Mouse (Mus musculus): ENCODE results near the gene Hist1h2ao.
"Not testable (repeated sequence)": the region's sequence is repeated elsewhere in the genome, so short reads cannot be mapped to it uniquely, and the experiment has no call there.

The Hist1h2ao gene

GRCm38 (mm10) chr13:21797163-21797562, 13.1 kb upstream of the Hist1h2ao start:
- in situ Hi-C loops (cut with MboI; ENCODE audit: low sequenced_read_pairs): loop anchor here (25.0 kb wide), 1 partner anchor 1765 kb away; the partner anchor contains the start of genes Hist1h1d, Hist1h2ad, Hist1h2ae and Hist1h2bf

- in situ Hi-C loops (cut with MboI; ENCODE audit: low sequenced_read_pairs): not testable (repeated sequence)
Measured at GRCm38 (mm10) chr13:21803058-21803457, 7.2 kb upstream of the Hist1h2ao start.

GRCm38 (mm10) chr13:21811074-21811473, 809 bp downstream of the Hist1h2ao start:
- in situ Hi-C loops (cut with MboI; ENCODE audit: low sequenced_read_pairs): not testable (repeated sequence)

- in situ Hi-C loops (cut with MboI; ENCODE audit: low sequenced_read_pairs): not testable (repeated sequence)
Measured at GRCm38 (mm10) chr13:21811539-21811938, 1.3 kb downstream of the Hist1h2ao start, which contains the start of gene Hist1h4m. Hist1h4m (plus strand) TSS chr13:21811746.

DNA sequence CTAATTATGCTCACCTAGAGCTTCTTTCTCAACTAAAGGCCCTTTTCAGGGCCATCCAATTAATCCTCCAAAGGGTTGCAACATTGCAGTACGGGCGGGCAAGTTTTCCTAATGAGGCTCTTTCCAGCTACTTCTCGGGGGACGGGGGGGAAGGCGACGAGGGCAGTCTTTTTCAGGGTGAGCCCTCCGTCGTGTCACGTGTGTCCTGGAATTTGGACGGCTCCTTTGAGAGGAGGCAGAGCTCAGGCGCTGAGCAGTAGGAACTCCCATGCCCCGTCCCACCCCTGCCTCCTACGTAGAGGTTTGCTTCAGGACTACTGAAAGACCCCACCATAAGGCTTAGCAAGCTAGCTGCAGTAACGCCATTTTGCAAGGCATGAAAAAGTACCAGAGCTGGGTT, 1.8 kb downstream of the Hist1h2ao start:
- in situ Hi-C loops (cut with MboI; ENCODE audit: low sequenced_read_pairs): not testable (repeated sequence)

DNA sequence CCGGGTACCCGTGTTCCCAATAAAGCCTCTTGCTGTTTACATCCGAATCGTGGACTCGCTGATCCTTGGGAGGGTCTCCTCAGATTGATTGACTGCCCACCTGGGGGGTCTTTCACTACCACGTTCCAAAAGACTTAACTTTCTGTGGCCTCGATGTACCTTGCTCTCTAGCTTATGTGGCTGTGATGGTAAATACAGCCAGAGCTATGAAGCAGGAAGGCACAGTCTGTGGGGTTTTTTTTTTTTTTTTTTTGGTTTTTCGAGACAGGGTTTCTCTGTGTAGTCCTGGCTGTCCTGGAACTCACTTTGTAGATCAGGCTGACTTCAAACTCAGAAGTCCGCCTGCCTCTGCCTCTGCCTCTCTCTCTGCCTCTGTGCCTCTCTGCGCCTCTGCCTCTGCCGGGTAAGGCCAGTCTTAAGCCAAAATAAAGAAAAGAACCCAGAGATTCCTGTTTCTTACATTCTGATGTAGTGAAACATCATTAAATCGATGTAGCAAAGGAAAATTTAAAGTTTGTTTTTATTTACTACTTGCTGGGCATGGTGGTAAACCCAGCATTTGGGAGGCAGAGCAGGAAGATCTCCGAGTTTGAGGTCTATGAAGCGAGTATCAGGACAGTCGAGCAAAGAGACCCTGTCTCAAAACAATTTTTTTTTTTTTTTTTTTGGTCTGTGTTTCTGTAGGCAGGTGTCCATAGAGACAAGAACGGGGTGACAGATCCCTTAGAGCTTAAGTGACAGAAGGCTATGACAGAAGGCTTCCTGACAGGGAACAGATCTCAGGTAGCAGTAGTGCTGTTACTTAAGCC, 10.0 kb downstream of the Hist1h2ao start:
- in situ Hi-C loops (cut with MboI; ENCODE audit: low sequenced_read_pairs): not testable (repeated sequence)

- in situ Hi-C loops (cut with MboI; ENCODE audit: low sequenced_read_pairs): no loop called here
Measured at GRCm38 (mm10) chr13:21828511-21828910, 18.2 kb downstream of the Hist1h2ao start.

DNA sequence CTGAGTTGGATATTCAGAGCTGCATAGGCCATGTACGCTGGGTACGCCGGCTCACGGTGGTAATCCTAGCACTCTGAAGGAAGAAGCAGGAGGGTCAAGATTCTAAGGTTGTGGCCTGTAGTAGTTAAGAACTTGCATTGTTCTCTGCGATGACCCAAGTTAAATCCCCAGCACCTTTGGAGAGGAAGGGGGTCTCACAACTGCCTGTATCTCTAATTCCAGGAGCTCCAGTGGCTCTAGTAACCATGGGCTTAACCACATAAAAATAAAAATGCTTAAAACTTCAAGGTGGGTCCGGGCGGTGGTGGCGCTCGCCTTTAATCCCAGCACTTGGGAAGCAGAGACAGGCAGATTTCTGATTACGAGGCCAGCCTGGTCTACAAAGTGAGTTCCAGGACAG, 20.1 kb downstream of the Hist1h2ao start:
- in situ Hi-C loops (cut with MboI; ENCODE audit: low sequenced_read_pairs): no loop called here

GRCm38 (mm10) chr13:21831418-21832394, 21.4 kb downstream of the Hist1h2ao start, which contains the start of gene Hist1h4n:
Hist1h4n (minus strand) TSS chr13:21832196.
- in situ Hi-C loops (cut with MboI; ENCODE audit: low sequenced_read_pairs): not testable (repeated sequence)

- in situ Hi-C loops (cut with MboI; ENCODE audit: low sequenced_read_pairs): not testable (repeated sequence)
Measured at GRCm38 (mm10) chr13:21833461-21833860, 23.2 kb downstream of the Hist1h2ao start, which contains the start of the genes Hist1h2ap and Hist1h2br. Hist1h2ap (minus strand) TSS chr13:21833507. Hist1h2br (plus strand) TSS chr13:21833743.

GRCm38 (mm10) chr13:21840508-21840907, 30.2 kb downstream of the Hist1h2ao start:
- in situ Hi-C loops (cut with MboI; ENCODE audit: low sequenced_read_pairs): not testable (repeated sequence)

GRCm38 (mm10) chr13:21846356-21846755, 36.1 kb downstream of the Hist1h2ao start:
- in situ Hi-C loops (cut with MboI; ENCODE audit: low sequenced_read_pairs): not testable (repeated sequence)

- in situ Hi-C loops (cut with MboI; ENCODE audit: low sequenced_read_pairs): no loop called here
Measured at GRCm38 (mm10) chr13:21847883-21848282, 37.6 kb downstream of the Hist1h2ao start.

DNA sequence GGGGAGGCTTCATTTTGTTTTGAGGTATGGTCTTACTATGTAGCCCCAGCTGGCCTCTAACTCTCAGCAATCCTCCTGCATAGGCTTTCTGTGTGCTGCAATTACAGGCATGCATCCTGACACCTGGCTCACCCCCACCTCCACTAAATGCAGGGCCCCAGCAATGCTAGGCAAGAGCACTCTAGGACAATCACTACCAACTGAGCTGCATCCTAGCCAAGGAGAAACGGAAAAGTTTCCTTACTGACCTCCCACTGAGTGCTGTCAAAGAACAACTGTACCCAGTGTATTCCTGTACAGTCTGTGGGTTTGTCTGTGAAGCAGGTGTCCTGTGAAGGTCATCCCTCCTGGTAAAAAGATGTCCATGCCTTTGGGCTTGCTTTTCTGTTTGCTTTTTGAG, 40.4 kb downstream of the Hist1h2ao start:
- in situ Hi-C loops (cut with MboI; ENCODE audit: low sequenced_read_pairs): loop anchor here (25.0 kb wide), 1 partner anchor 162 kb away; the partner anchor contains the start of gene Prss16

DNA sequence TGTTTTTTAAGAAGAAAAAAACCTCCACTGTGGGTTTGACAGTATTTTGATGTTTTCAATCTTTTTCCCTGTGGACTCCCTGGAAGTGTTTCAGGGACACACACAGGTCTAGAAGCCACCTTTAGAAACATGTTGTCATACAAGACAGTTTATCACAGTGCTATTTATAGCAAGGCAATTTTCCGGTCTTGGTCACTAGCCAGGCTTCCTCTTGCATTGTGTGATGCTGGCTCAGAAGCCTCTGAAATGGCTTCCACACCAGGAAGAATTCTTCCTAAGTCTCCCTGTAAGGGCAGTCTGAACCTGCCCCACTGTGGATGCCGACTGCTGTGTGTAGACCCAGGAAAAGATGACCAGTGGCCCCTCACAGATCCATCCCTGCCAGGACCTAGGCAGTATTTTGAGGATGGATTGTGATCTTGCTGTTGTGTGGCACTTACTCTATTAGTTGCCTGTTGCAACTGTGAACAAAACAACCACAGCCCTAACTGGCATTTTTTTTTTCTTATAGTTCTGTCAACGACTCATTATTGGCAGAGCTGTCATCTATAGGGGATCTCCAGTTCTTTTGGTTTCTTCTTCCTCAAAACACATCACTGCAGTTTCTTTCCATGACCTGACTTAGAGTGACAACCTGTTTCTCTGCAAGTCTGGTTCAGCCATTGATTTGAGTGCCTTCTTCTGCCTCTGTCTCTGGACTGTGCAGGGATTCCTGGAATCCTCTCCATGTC, 42.1 kb downstream of the Hist1h2ao start:
- in situ Hi-C loops (cut with MboI; ENCODE audit: low sequenced_read_pairs): loop anchor here (25.0 kb wide), 1 partner anchor 160 kb away; the partner anchor contains the start of gene Prss16

DNA sequence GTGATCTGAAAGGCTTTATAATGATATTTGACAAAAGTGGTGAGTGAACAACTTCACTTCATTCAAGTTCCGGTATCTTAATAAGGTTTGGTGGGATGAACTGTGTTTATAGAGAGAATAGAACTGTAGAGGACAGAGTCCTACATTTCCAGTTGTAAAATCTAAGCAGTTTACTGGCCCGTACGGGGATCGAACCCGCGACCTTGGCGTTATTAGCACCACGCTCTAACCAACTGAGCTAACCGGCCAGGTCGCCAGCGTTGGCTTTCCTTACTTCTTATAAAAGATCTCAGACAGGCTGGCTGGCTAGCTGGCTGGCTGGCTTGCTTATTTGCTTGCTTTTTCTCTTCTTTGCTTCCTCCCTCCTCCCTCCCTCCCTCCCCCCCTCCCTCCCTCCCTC, 44.9 kb downstream of the Hist1h2ao start:
- in situ Hi-C loops (cut with MboI; ENCODE audit: low sequenced_read_pairs): loop anchor here (25.0 kb wide), 1 partner anchor 157 kb away; the partner anchor contains the start of gene Prss16

GRCm38 (mm10) chr13:21855698-21856162, 45.5 kb downstream of the Hist1h2ao start:
- in situ Hi-C loops (cut with MboI; ENCODE audit: low sequenced_read_pairs): loop anchor here (25.0 kb wide), 1 partner anchor 157 kb away; the partner anchor contains the start of gene Prss16

All from CH12F3 (cell line).